Mouse (Mus musculus): ENCODE measurements at regions not wholly inside any gene's neighbourhood (a gene's known extent, or its start where the extent isn't known, plus 50 kb on each side); places are given as distances from the start of the nearest gene placed in this dataset.
A peak's percentile ranks its signal among the peaks of the same experiment; 100 is the strongest.

DNA sequence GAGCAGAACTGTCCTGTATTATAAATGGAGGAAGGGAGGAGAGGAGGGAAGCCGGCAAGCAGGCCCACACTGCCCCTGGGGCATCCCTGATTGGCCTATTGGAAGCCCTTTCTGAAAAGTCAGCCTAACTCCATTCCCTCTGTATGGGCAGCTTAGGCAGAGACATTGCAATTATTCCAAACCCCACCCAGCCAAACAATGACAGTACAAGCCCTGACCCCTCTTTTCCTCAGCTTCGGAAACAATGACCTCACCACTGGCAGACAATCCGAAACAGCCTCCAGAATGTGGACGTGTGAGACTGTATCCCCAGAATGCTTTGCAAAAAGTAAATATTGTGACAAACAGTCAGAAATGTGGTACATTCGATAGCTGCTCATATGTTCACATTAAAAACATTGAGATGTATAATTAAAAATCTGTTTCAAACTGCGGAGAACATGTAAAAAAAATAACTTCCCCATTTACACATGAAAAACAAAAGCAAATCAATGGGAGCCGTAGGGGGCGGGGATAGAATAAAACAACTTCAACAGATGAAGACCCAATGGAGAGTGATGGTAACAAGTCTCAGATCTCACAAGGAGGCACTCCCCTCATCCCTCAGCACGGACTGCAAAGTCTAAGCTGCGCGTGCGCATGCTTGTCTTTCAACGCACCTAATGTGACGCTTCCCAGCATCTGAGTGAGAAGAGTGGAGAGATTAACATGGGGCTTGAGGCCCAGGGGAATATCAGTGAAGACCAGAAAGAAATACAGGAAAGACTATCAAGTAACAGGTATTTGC lies 134.9 kb upstream of the Top1 start:
- no peak overlapping the region for H3K27ac ChIP-seq (ENCODE audit: low read length)
- H3K4me3 ChIP-seq (ENCODE audit: low read depth, low read length) = no peak overlapping the region
- no peak overlapping the region for H3K9ac ChIP-seq (ENCODE audit: low read depth, low read length)
- peak overlapping the region; percentile 13 for H3K4me2 ChIP-seq (ENCODE audit: low read length)
- ATAC-seq = no peak
- 48% methylated on average over 14 of the region's 14 CpGs for WGBS
- no peaks in the 10 kb centered on the region for H3K36me3 ChIP-seq (ENCODE audit: control insufficient read depth, insufficient read depth, low read length)
- peaks cover 4% of the 10 kb centered on the region; the same call in 1 of the 2 replicates for H3K4me1 ChIP-seq (ENCODE audit: control insufficient read depth, insufficient read depth, low read length)
- no peaks in the 10 kb centered on the region for H3K27me3 ChIP-seq (ENCODE audit: control insufficient read depth, insufficient read depth, low read depth, low read length)
- H3K9me3 ChIP-seq (replicated peaks; ENCODE audit: control insufficient read depth, low read length, poor library complexity, severe bottlenecking) = no peaks in the 10 kb centered on the region

DNA sequence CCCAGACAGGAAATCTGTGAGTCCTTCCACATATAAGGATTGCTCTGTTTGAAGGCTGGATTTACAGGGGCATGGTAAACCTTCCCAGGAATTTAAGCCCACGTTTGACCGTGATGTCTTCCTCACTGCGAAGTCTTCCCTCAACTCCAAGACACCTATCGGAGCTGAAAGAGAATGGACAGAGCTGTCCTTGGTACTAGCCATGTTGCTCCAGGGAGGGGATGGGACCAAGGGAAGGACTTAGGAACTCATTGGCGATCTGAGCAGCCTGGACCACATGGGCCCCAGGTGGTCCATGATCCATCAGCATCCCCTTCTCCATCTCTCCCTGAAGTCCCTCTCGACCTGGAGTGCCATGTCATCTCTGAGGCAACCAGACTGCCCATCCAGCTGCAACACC lies 130.1 kb upstream of the Top1 start:
- Histone ChIP-seq H3K9ac (ENCODE audit: low read depth, low read length) (no peak overlapping the region), H3K4me1 (ENCODE audit: control insufficient read depth, insufficient read depth, low read length) (peaks cover 2% of the 10 kb centered on the region; the same call in 1 of the 2 replicates), H3K9me3 (replicated peaks; ENCODE audit: control insufficient read depth, low read length, poor library complexity, severe bottlenecking) (no peaks in the 10 kb centered on the region), H3K27me3 (ENCODE audit: control insufficient read depth, insufficient read depth, low read depth, low read length) (no peaks in the 10 kb centered on the region), H3K36me3 (ENCODE audit: control insufficient read depth, insufficient read depth, low read length) (no peaks in the 10 kb centered on the region), H3K27ac (ENCODE audit: low read length) (no peak overlapping the region), H3K4me3 (ENCODE audit: low read depth, low read length) (no peak overlapping the region), H3K4me2 (ENCODE audit: low read length) (no peak overlapping the region)
- 67% methylated on average over 6 of the region's 6 CpGs for whole genome bisulfite sequencing
- ATAC-seq = no peak

DNA sequence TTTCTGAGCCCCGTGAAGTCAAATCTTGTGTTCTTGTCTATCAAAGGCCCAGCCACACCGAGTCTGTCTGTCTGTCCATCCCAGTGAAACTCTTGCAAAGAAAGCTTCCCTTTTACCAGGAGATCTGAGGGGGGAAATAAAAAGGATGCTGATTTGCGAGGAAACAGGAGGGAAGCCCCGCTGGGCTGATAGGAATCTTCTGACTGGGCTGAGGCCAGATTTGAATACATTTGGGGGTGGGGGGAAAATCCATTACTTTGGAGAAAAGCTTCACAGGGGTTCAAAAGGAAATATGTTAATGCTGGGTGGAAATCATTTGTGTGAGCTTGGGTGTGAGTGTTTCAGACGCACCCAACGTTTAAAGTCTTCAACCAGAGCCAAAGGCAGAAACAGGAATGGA lies 129.2 kb upstream of the Top1 start:
- H3K4me3 ChIP-seq (ENCODE audit: low read depth, low read length) = no peak overlapping the region
- H3K27me3 ChIP-seq (ENCODE audit: control insufficient read depth, insufficient read depth, low read depth, low read length) = no peaks in the 10 kb centered on the region
- peaks cover 2% of the 10 kb centered on the region; the same call in 1 of the 2 replicates for H3K4me1 ChIP-seq (ENCODE audit: control insufficient read depth, insufficient read depth, low read length)
- no peaks in the 10 kb centered on the region for H3K36me3 ChIP-seq (ENCODE audit: control insufficient read depth, insufficient read depth, low read length)
- H3K9me3 ChIP-seq (replicated peaks; ENCODE audit: control insufficient read depth, low read length, poor library complexity, severe bottlenecking) = no peaks in the 10 kb centered on the region
- 8% methylated on average over 6 of the region's 6 CpGs for WGBS
- H3K27ac ChIP-seq (ENCODE audit: low read length) = no peak overlapping the region
- no peak for ATAC-seq
- H3K4me2 ChIP-seq (ENCODE audit: low read length) = no peak overlapping the region
- no peak overlapping the region for H3K9ac ChIP-seq (ENCODE audit: low read depth, low read length)

DNA sequence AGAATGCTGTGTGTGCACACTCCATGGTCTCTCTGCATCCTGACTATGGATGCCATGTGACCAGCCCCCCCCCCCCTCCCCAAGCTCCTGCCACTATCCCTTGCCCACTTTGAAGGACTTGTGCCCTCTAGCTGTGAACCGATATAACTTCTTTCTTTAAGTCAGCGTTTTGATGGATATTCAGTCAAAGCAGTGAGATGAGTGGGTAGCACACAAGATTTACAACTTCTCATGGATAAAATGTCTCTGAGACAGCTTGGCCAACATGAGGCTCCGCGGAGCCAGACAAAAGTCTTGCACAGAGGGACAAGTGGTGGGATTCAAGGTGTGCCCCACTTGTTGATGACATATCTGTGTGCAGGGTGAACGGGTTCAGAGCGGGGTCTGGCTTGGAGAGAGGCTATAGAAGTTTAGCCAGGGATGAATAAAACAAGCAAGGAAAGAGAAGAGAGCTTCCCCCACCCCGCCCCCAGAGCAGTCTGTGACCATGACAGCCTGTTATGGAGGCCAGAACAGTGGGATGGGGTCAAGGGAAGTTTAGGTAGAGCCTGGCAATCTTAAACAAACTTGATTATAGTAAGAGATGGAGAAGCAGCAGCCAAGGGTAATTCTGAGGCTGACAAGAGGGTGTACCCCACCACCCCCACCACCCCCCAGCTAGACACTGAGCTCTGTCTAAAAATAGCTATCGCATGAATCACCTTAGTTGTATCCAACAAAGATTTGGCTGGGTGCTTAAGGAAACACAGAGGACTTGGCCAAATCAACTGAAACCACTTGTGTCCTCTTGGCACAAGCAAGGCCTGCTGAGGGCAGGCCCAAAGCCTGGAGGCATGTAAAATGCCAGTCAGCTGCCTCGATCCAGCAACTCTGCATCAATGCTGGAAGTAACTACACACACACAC lies 120.1 kb upstream of the Top1 start:
- H3K36me3 ChIP-seq (ENCODE audit: control insufficient read depth, insufficient read depth, low read length) = no peaks in the 10 kb centered on the region
- H3K4me3 ChIP-seq (ENCODE audit: low read depth, low read length) = no peak overlapping the region
- no peak overlapping the region for H3K27ac ChIP-seq (ENCODE audit: low read length)
- H3K9ac ChIP-seq (ENCODE audit: low read depth, low read length) = no peak overlapping the region
- no peaks in the 10 kb centered on the region for H3K27me3 ChIP-seq (ENCODE audit: control insufficient read depth, insufficient read depth, low read depth, low read length)
- H3K9me3 ChIP-seq (replicated peaks; ENCODE audit: control insufficient read depth, low read length, poor library complexity, severe bottlenecking) = no peaks in the 10 kb centered on the region
- no peak for ATAC-seq
- H3K4me2 ChIP-seq (ENCODE audit: low read length) = no peak overlapping the region
- WGBS = 85% methylated on average over 9 of the region's 9 CpGs
- H3K4me1 ChIP-seq (ENCODE audit: control insufficient read depth, insufficient read depth, low read length) = no peaks in the 10 kb centered on the region

DNA sequence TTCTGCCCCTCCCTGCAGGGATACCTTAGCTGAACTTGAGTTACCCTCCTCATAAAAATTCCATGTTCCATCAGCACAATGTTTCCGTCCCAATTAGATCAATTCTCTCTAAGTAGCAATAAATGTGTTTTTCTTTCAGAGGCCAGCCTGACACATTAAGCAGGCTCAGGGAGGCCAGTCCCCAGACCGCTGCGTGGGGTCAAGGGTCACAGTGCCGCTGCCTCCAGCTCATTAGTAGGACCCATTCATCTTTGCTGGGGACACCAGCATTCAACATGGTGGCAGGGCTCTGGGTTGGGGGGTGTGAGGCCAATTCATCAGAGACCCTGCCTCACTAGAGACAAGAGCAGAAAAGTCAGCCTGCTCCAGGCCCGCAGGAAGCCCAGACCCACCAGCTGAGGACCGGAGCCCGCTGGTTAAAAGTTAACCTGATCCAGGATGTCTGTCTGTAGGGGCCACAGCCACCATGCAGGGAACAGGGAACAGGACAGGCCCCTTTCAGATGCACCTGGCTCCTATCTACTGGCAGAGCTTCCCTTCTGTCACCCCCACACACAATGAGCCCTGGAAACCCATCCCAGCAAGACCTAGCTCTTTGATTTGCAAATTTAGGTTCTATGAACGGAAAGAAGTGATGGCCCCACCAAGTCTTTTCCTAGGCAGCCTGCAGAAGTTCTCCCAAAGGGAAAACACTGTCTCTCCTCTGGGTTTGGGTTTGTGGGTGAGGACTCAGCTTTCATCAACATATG lies 119.1 kb upstream of the Top1 start:
- no peaks in the 10 kb centered on the region for H3K9me3 ChIP-seq (replicated peaks; ENCODE audit: control insufficient read depth, low read length, poor library complexity, severe bottlenecking)
- H3K27ac ChIP-seq (ENCODE audit: low read length) = no peak overlapping the region
- no peaks in the 10 kb centered on the region for H3K27me3 ChIP-seq (ENCODE audit: control insufficient read depth, insufficient read depth, low read depth, low read length)
- H3K36me3 ChIP-seq (ENCODE audit: control insufficient read depth, insufficient read depth, low read length) = no peaks in the 10 kb centered on the region
- H3K4me1 ChIP-seq (ENCODE audit: control insufficient read depth, insufficient read depth, low read length) = no peaks in the 10 kb centered on the region
- H3K4me3 ChIP-seq (ENCODE audit: low read depth, low read length) = no peak overlapping the region
- WGBS = 55% methylated on average over 8 of the region's 8 CpGs
- no peak overlapping the region for H3K9ac ChIP-seq (ENCODE audit: low read depth, low read length)
- H3K4me2 ChIP-seq (ENCODE audit: low read length) = no peak overlapping the region
- ATAC-seq = no peak

DNA sequence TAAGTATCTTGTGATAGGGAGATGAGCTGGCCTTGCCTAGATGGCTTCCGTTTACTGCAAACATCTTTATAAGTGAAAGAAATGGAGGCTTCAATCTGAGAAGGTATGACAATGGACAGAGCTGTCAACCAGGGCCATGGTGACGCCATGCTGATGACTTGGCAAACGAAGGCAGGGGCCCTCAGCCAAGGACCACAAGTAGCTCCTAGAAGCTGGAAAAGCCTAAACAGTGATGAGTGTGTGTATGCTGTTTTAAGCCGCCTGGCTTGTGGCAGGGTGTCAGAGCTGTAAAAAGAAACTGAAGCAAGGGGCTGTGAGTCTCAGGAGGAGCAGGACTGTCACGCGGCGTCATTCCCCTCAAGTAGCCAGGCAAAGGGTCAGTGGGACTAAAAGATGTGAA lies 116.4 kb upstream of the Top1 start:
- H3K4me2 ChIP-seq (ENCODE audit: low read length) = no peak overlapping the region
- no peaks in the 10 kb centered on the region for H3K4me1 ChIP-seq (ENCODE audit: control insufficient read depth, insufficient read depth, low read length)
- H3K4me3 ChIP-seq (ENCODE audit: low read depth, low read length) = no peak overlapping the region
- WGBS = 75% methylated on average over 7 of the region's 7 CpGs
- H3K27me3 ChIP-seq (ENCODE audit: control insufficient read depth, insufficient read depth, low read depth, low read length) = no peaks in the 10 kb centered on the region
- no peak overlapping the region for H3K27ac ChIP-seq (ENCODE audit: low read length)
- H3K9me3 ChIP-seq (replicated peaks; ENCODE audit: control insufficient read depth, low read length, poor library complexity, severe bottlenecking) = no peaks in the 10 kb centered on the region
- no peak overlapping the region for H3K9ac ChIP-seq (ENCODE audit: low read depth, low read length)
- ATAC-seq = no peak
- no peaks in the 10 kb centered on the region for H3K36me3 ChIP-seq (ENCODE audit: control insufficient read depth, insufficient read depth, low read length)

DNA sequence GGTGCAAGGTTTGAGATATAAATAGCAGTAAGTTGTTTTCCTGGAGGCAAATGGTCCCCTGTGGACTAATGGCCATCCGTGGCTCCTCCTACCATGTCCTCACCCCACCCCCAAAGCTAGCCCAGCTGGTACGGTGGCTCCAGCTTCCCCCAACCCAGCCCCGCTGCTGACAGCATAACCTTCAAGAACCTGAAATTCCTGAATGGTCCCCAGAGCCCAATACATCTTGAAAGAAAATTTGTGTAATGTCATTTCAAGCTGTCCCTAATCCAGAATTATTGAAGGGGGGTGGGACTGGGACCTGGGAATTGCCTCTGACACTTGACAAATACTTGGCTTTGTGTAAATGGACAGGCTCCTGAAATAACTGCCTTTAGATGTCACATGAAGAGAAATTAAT lies 115.3 kb upstream of the Top1 start:
- Histone ChIP-seq H3K27ac (ENCODE audit: low read length) (no peak overlapping the region), H3K4me1 (ENCODE audit: control insufficient read depth, insufficient read depth, low read length) (no peaks in the 10 kb centered on the region), H3K27me3 (ENCODE audit: control insufficient read depth, insufficient read depth, low read depth, low read length) (no peaks in the 10 kb centered on the region), H3K9me3 (replicated peaks; ENCODE audit: control insufficient read depth, low read length, poor library complexity, severe bottlenecking) (no peaks in the 10 kb centered on the region), H3K36me3 (ENCODE audit: control insufficient read depth, insufficient read depth, low read length) (no peaks in the 10 kb centered on the region), H3K9ac (ENCODE audit: low read depth, low read length) (no peak overlapping the region), H3K4me3 (ENCODE audit: low read depth, low read length) (no peak overlapping the region), H3K4me2 (ENCODE audit: low read length) (no peak overlapping the region)
- ATAC-seq = no peak
- WGBS = 42% methylated on average over 3 of the region's 3 CpGs

DNA sequence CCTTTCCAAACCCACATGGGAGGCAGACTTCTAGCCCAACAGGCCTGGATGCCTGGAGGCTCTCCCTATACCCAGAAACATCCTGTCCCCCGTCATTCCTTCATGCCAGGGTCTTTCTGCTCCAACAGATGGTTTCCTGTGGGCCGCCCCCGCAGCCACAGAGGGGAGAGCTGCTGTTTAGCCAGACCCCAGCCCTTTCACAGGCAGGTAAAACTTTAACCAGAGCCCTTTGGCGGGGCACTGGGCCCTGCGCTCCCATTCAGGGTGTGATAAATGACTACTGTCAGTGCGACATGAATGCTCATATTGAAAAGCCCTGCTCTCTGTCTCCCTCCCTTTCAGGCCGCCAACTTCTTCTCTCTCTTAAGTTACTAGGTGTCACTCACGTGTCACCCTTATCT lies 108.4 kb upstream of the Top1 start:
- Histone ChIP-seq H3K36me3 (ENCODE audit: control insufficient read depth, insufficient read depth, low read length) (no peaks in the 10 kb centered on the region), H3K27ac (ENCODE audit: low read length) (no peak overlapping the region)
- ATAC-seq = no peak

More for the DNA sequence above, 108.4 kb upstream of the Top1 start:
- Histone ChIP-seq H3K4me1 (ENCODE audit: control insufficient read depth, insufficient read depth, low read length) (no peaks in the 10 kb centered on the region), H3K9me3 (replicated peaks; ENCODE audit: control insufficient read depth, low read length, poor library complexity, severe bottlenecking) (no peaks in the 10 kb centered on the region), H3K27me3 (ENCODE audit: control insufficient read depth, insufficient read depth, low read depth, low read length) (no peaks in the 10 kb centered on the region), H3K4me3 (ENCODE audit: low read depth, low read length) (no peak overlapping the region), H3K9ac (ENCODE audit: low read depth, low read length) (no peak overlapping the region), H3K4me2 (ENCODE audit: low read length) (no peak overlapping the region)
- WGBS = 60% methylated on average over 8 of the region's 8 CpGs
